9 mouse cellular contexts compared by ENCODE assay signal in the genomic region with DNA sequence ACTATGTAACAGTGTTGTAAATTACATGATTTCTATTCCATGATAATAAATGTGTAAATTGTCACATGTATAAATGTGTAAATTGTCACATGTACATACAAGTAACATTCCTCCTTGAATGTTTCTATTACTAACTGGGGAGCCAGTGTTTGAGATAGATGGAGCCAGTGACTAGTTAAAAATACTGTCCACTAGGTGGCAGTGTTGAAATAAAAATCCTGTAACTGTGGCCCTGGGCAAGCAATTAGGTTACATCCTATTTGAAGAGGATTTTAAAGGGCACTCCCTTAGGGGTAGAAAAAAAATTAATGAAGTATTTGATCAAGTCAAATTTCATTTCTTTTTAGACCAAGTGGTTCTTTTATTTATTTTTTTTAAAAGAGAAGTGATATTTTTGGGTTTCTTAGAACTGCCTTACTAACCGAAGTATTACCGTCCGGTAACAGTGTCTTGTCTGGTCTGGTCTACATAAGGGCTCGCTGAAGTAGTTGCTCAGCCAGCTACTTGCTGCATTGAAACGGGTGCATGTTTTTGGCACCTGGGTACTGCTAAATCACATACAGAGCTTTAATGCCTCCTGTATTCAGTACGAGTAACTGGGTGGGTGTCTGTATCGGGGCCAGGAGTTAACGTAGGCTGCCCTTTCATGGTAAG. TPM values are rescaled to one million over a fixed set of nuclear protein-coding genes. Genes with fewer than 3 reads are reported as not detected.
DNase-seq lines count a peak whose midpoint lies in the region; ATAC-seq and TF ChIP-seq lines count a peak whose summit lies in the region.
"Had no signal": no experiment of that assay in that cellular context is flagged by ENCODE, and none has a peak within 500 bp of the region (broad histone marks: within the 10 kb centered on the region; RNA-seq: fewer than 3 reads in every experiment).

No protein-coding gene starts in this region.

- no peak overlapping the region for H3K9ac ChIP-seq in hindbrain, embryonic 11.5 days (ENCODE audit: low read depth, low read length)
- H3K9ac ChIP-seq in CH12.LX (ENCODE audit: insufficient read depth, low read depth) = no peak overlapping the region
- H3K9ac ChIP-seq in hindbrain, embryonic 15.5 days = no peak overlapping the region
- H3K9ac ChIP-seq: stomach, embryonic 15.5 days had no signal

- H3K27me3 ChIP-seq in hindbrain, embryonic 11.5 days (ENCODE audit: control insufficient read depth, insufficient read depth, low read length) = no peaks in the 10 kb centered on the region
- H3K27me3 ChIP-seq in hindbrain, embryonic 10.5 days (ENCODE audit: insufficient read depth, poor library complexity, severe bottlenecking) = no peaks in the 10 kb centered on the region
- no peaks in the 10 kb centered on the region for H3K27me3 ChIP-seq in CH12.LX (replicated peaks)
- H3K27me3 ChIP-seq in hindbrain, embryonic 15.5 days = no peaks in the 10 kb centered on the region
- H3K27me3 ChIP-seq: stomach, embryonic 15.5 days had no signal

- ATAC-seq in hindbrain, embryonic 11.5 days (ENCODE audit: low FRiP score) = peak; percentile 30; the same call in 1 of the 2 replicates
- peak; percentile 78; the same call in 1 of the 2 replicates for ATAC-seq in hindbrain, embryonic 15.5 days (ENCODE audit: low FRiP score, low read depth)
- ATAC-seq in monocyte, adult 5-6 weeks (replicated peaks; ENCODE audit: insufficient number of reproducible peaks, low FRiP score, low TSS enrichment, poor library complexity, severe bottlenecking) = peak; percentile 61; the same call in 1 of the 2 replicates

- no peaks in the 10 kb centered on the region for H3K9me3 ChIP-seq in hindbrain, embryonic 11.5 days (ENCODE audit: control insufficient read depth, low read length)
- H3K9me3 ChIP-seq in hindbrain, embryonic 10.5 days = 0 out of 2 replicates have a peak, but pooled peaks cover 5% of the 10 kb centered on the region
- H3K9me3 ChIP-seq in CH12.LX (replicated peaks; ENCODE audit: low read length) = peaks cover 52% of the 10 kb centered on the region
- no peaks in the 10 kb centered on the region for H3K9me3 ChIP-seq in hindbrain, embryonic 15.5 days
- H3K9me3 ChIP-seq: stomach, embryonic 15.5 days had no signal

- no peak for TF ChIP-seq EP300 in CH12.LX (IDR thresholded peaks at IDR 0.05; ENCODE audit: low read length)

- TF ChIP-seq POLR2A in CH12.LX (IDR thresholded peaks at IDR 0.05; ENCODE audit: low read depth, low read length) = no peak

- dilution Hi-C loops in CH12.LX (cut with MboI; ENCODE audit: extremely low pct_ligation_motif_present, extremely low pct_unique_long_range_greater_than_20kb, low sequenced_read_pairs) = no loop called here

- no peaks in the 10 kb centered on the region for H3K4me1 ChIP-seq in hindbrain, embryonic 11.5 days (replicated peaks; ENCODE audit: control insufficient read depth, insufficient read depth, low read length)
- H3K4me1 ChIP-seq in hindbrain, embryonic 10.5 days (replicated peaks) = no peaks in the 10 kb centered on the region
- H3K4me1 ChIP-seq in CH12.LX (ENCODE audit: control insufficient read depth in 1 of 2, insufficient read depth in 2 of 2) = no peaks in the 10 kb centered on the region
- no peaks in the 10 kb centered on the region for H3K4me1 ChIP-seq in hindbrain, embryonic 15.5 days (replicated peaks)
- H3K4me1 ChIP-seq: stomach, embryonic 15.5 days had no signal

- TF ChIP-seq CTCF in CH12.LX (conservative IDR thresholded peaks at IDR 0.05 in 1 of 2, IDR thresholded peaks at IDR 0.05 in 1 of 2; ENCODE audit: low read depth in 2 of 2, low read length in 2 of 2) = peak in 1 of 2 experiments; percentile 64; a peak in 2 of 4 replicates

- DNase-seq in hindbrain, embryonic 11.5 days (ENCODE audit: low spot score) = peak; percentile 77
- DNase-seq in hindbrain, embryonic 10.5 days (ENCODE audit: low spot score) = no peak
- DNase-seq in CH12.LX (ENCODE audit: extremely low read depth) = peak; percentile 7
- peak; percentile 42 for DNase-seq in brain, embryonic 18.5 days (ENCODE audit: low read depth, low spot score)
- DNase-seq in right cerebral cortex, postnatal 14 days = no peak
- no peak for DNase-seq in ovary, adult 18-20 months (ENCODE audit: low spot score)

- WGBS in hindbrain, embryonic 11.5 days = 92% methylated on average over 8 of the region's 8 CpGs
- WGBS in hindbrain, embryonic 10.5 days = 92% methylated on average over 8 of the region's 8 CpGs
- 85% methylated on average over 8 of the region's 8 CpGs for WGBS in hindbrain, embryonic 15.5 days

- TF ChIP-seq RAD21 in CH12.LX (IDR thresholded peaks at IDR 0.05; ENCODE audit: low read depth, low read length) = peak; percentile 69

- H3K4me3 ChIP-seq in hindbrain, embryonic 11.5 days (ENCODE audit: low read depth, low read length) = no peak overlapping the region
- no peak overlapping the region for H3K4me3 ChIP-seq in hindbrain, embryonic 10.5 days
- H3K4me3 ChIP-seq in CH12.LX (replicated peaks in 1 of 3; ENCODE audit: low read depth in 2 of 3, low read length in 2 of 3, poor library complexity in 1 of 3) = no peak overlapping the region
- no peak overlapping the region for H3K4me3 ChIP-seq in hindbrain, embryonic 15.5 days
- H3K4me3 ChIP-seq: stomach, embryonic 15.5 days had no signal

- H3K27ac ChIP-seq in hindbrain, embryonic 11.5 days (ENCODE audit: low read depth, low read length) = no peak overlapping the region
- no peak overlapping the region for H3K27ac ChIP-seq in hindbrain, embryonic 10.5 days
- H3K27ac ChIP-seq in CH12.LX (ENCODE audit: insufficient read depth, low read depth) = no peak overlapping the region
- no peak overlapping the region for H3K27ac ChIP-seq in hindbrain, embryonic 15.5 days (replicated peaks)
- H3K27ac ChIP-seq: stomach, embryonic 15.5 days had no signal

- no peaks in the 10 kb centered on the region for H3K36me3 ChIP-seq in hindbrain, embryonic 11.5 days (ENCODE audit: control insufficient read depth, insufficient read depth, low read length)
- peaks cover 18% of the 10 kb centered on the region for H3K36me3 ChIP-seq in hindbrain, embryonic 10.5 days
- H3K36me3 ChIP-seq in CH12.LX (replicated peaks in 1 of 2; ENCODE audit: control insufficient read depth in 1 of 2, insufficient read depth in 1 of 2, low read length in 1 of 2) = no peaks in the 10 kb centered on the region
- H3K36me3 ChIP-seq in hindbrain, embryonic 15.5 days = peaks cover 7% of the 10 kb centered on the region

- in situ Hi-C loops in CH12.LX (cut with MboI; ENCODE audit: low pct_ligation_motif_present, low pct_unique_long_range_greater_than_20kb, low sequenced_read_pairs) = no loop called here

- H3K4me2 ChIP-seq in hindbrain, embryonic 11.5 days (replicated peaks; ENCODE audit: low read depth, low read length) = no peak overlapping the region
- H3K4me2 ChIP-seq in CH12.LX (ENCODE audit: insufficient read depth, low read depth, poor library complexity, severe bottlenecking) = no peak overlapping the region
- H3K4me2 ChIP-seq in hindbrain, embryonic 15.5 days = no peak overlapping the region
- H3K4me2 ChIP-seq: stomach, embryonic 15.5 days had no signal

- no peaks in the 10 kb centered on the region for H3K79me2 ChIP-seq in CH12.LX (replicated peaks; ENCODE audit: control insufficient read depth, extremely low read depth, insufficient read depth, poor library complexity, severe bottlenecking)

TF ChIP-seq in CH12.LX, 34 proteins besides CTCF, POLR2A, EP300 and RAD21:
- TF ChIP-seq GABPA (IDR thresholded peaks at IDR 0.05; ENCODE audit: insufficient replicate concordance, low read depth, low read length) = no peak
- peak; percentile 24 for TF ChIP-seq SMC3 (IDR thresholded peaks at IDR 0.05; ENCODE audit: low read depth, low read length)

RNA-seq across cellular contexts. Expression of gene Atg4c, which starts 41.6 kb away (rescaled TPM):
- polyA plus RNA-seq in hindbrain, embryonic 11.5 days (2014; fragmentation: Nextera tagmentation; extraction: Ambion mirVana) = 13.7 and 16.8 TPM in 2 replicates
- polyA plus RNA-seq in hindbrain, embryonic 10.5 days (2016; fragmentation: Nextera tagmentation; extraction: Ambion mirVana) = 11.8 and 13.0 TPM in 2 replicates
- total RNA-seq in CH12.LX (2012; rRNA removed) (not detected in 2 replicates), CH12.LX (2014; rRNA removed) (not detected in 2 replicates)
- polyA plus RNA-seq in CH12.LX (2012; ENCODE audit: insufficient read length, low read depth) = not detected in 2 replicates
- 17.3 and 18.6 TPM in 2 replicates for polyA plus RNA-seq in hindbrain, embryonic 15.5 days (2015; fragmentation: Nextera tagmentation; extraction: Ambion mirVana)
- total RNA-seq in monocyte, adult 5-6 weeks (2017) = 25.5 to 31.3 TPM (median 30.3 TPM) in 3 replicates

Comparison
In these comparisons a context has a peak if more than half of its experiments do, and no peak if none do; other contexts are left out.
1. DNase-seq: peak in hindbrain, embryonic 11.5 days (single experiment), CH12.LX (single experiment) and brain, embryonic 18.5 days (single experiment); none in hindbrain, embryonic 10.5 days (single experiment), right cerebral cortex, postnatal 14 days (single experiment) and ovary, adult 18-20 months (single experiment).
2. RNA of gene Atg4c, which starts 41.6 kb away (polyA plus RNA-seq): 17.3 to 18.6 TPM in hindbrain, embryonic 15.5 days, 13.7 to 16.8 TPM in hindbrain, embryonic 11.5 days and 11.8 to 13.0 TPM in hindbrain, embryonic 10.5 days; not detected in CH12.LX; every median in the first group is over 10 times any median in the second.
3. Peak in every context shown above with its lines, with median percentiles within 50 percentile points of each other: ATAC-seq.